Mouse (Mus musculus) testis, adult 2 months (tissue): ENCODE results near the gene Acta2.

ENCODE experiments used
- CTCF ChIP-seq: fragments of 200-500 bp; IDR thresholded peaks from 2 replicates; pipeline ENCODE4 v1.5.1; 2012; ENCODE audit warnings: low read depth, mild to moderate bottlenecking, inconsistent platforms, low read length, moderate library complexity; ENCODE audit not compliant: control insufficient read depth, insufficient read depth, insufficient replicate concordance
- POLR2A ChIP-seq: fragments of 200-500 bp; IDR thresholded peaks from 2 replicates; pipeline ENCODE4 v1.6.1; 2012; ENCODE audit warnings: low read depth, mild to moderate bottlenecking, inconsistent platforms, low read length, moderate library complexity; ENCODE audit not compliant: control insufficient read depth

GRCm38 (mm10) chr19:34213251-34213645 lies 42.1 kb downstream of the Acta2 start:
- no peak for TF ChIP-seq CTCF
- no peak for TF ChIP-seq POLR2A
